ENCODE assay signal across 9 mouse cellular contexts in genomic region chr19:59074841-59075471, GRCm38 (mm10). TPM values are rescaled to one million over a fixed set of nuclear protein-coding genes. Genes with fewer than 3 reads are reported as not detected.
DNase-seq lines count a peak whose midpoint lies in the region; ATAC-seq and TF ChIP-seq lines count a peak whose summit lies in the region.
"Had no signal": no experiment of that assay in that cellular context is flagged by ENCODE, and none has a peak within 500 bp of the region (broad histone marks: within the 10 kb centered on the region; RNA-seq: fewer than 3 reads in every experiment).

No protein-coding gene starts in this region.

- no peaks in the 10 kb centered on the region for H3K4me1 ChIP-seq in erythroblast, embryonic 14.5 days (ENCODE audit: control insufficient read depth)
- no peaks in the 10 kb centered on the region for H3K4me1 ChIP-seq in ES-Bruce4 (ENCODE audit: control insufficient read depth, insufficient read depth, low read length)
- H3K4me1 ChIP-seq in embryonic facial prominence, embryonic 15.5 days = peaks cover 9% of the 10 kb centered on the region; the same call in 1 of the 2 replicates
- H3K4me1 ChIP-seq in hindbrain, embryonic 12.5 days = peaks cover 6% of the 10 kb centered on the region
- H3K4me1 ChIP-seq in liver, embryonic 13.5 days (replicated peaks) = peaks cover 3% of the 10 kb centered on the region; the same call in 1 of the 2 replicates

- 5% methylated on average over 46 of the region's 46 CpGs for WGBS in embryonic facial prominence, embryonic 15.5 days
- 4% methylated on average over 46 of the region's 46 CpGs for whole genome bisulfite sequencing in hindbrain, embryonic 12.5 days
- WGBS in liver, embryonic 13.5 days (ENCODE audit: insufficient replicate concordance) = 2% methylated on average over 46 of the region's 46 CpGs

- no peak for TF ChIP-seq CTCF in ES-Bruce4 (IDR thresholded peaks at IDR 0.05; ENCODE audit: low read depth, low read length)

- no peaks in the 10 kb centered on the region for H3K9me3 ChIP-seq in erythroblast, embryonic 14.5 days (ENCODE audit: control insufficient read depth, low read length)
- H3K9me3 ChIP-seq in ES-Bruce4 (replicated peaks; ENCODE audit: control insufficient read depth, insufficient read depth, low read length, poor library complexity, severe bottlenecking) = no peaks in the 10 kb centered on the region
- H3K9me3 ChIP-seq in embryonic facial prominence, embryonic 15.5 days (replicated peaks) = no peaks in the 10 kb centered on the region
- H3K9me3 ChIP-seq in hindbrain, embryonic 12.5 days (replicated peaks) = no peaks in the 10 kb centered on the region
- no peaks in the 10 kb centered on the region for H3K9me3 ChIP-seq in liver, embryonic 13.5 days (replicated peaks)

- TF ChIP-seq EP300 in ES-Bruce4 (IDR thresholded peaks at IDR 0.05; ENCODE audit: insufficient read depth, low read depth, low read length) = no peak

- peak overlapping the region; percentile 35 for H3K4me3 ChIP-seq in erythroblast, embryonic 14.5 days (replicated peaks)
- peak overlapping the region; percentile 56 for H3K4me3 ChIP-seq in ES-Bruce4 (ENCODE audit: low read depth, low read length)
- H3K4me3 ChIP-seq in embryonic facial prominence, embryonic 15.5 days (replicated peaks) = peak overlapping the region; percentile 56
- H3K4me3 ChIP-seq in hindbrain, embryonic 12.5 days = peak overlapping the region; percentile 54
- peak overlapping the region; percentile 52 for H3K4me3 ChIP-seq in liver, embryonic 13.5 days (replicated peaks)

- TF ChIP-seq POLR2A in ES-Bruce4 (IDR thresholded peaks at IDR 0.05; ENCODE audit: insufficient read depth, low read length) = no peak

- no peaks in the 10 kb centered on the region for H3K36me3 ChIP-seq in erythroblast, embryonic 14.5 days (ENCODE audit: control insufficient read depth)
- no peaks in the 10 kb centered on the region for H3K36me3 ChIP-seq in ES-Bruce4 (ENCODE audit: control insufficient read depth, insufficient read depth, low read length, poor library complexity, severe bottlenecking)
- H3K36me3 ChIP-seq in embryonic facial prominence, embryonic 15.5 days = no peaks in the 10 kb centered on the region
- H3K36me3 ChIP-seq in hindbrain, embryonic 12.5 days = no peaks in the 10 kb centered on the region
- H3K36me3 ChIP-seq in liver, embryonic 13.5 days = no peaks in the 10 kb centered on the region
- H3K36me3 ChIP-seq: G1E had no signal

- DNase-seq in liver, embryonic 13.5 days = no peak

- peak overlapping the region; percentile 49 for H3K9ac ChIP-seq in ES-Bruce4 (ENCODE audit: low read depth, poor library complexity, severe bottlenecking)
- H3K9ac ChIP-seq in embryonic facial prominence, embryonic 15.5 days = peak overlapping the region; percentile 18; the same call in 1 of the 2 replicates
- H3K9ac ChIP-seq in hindbrain, embryonic 12.5 days = peak overlapping the region; percentile 70
- no peak overlapping the region for H3K9ac ChIP-seq in liver, embryonic 13.5 days

- peaks cover 24% of the 10 kb centered on the region for H3K27me3 ChIP-seq in erythroblast, embryonic 14.5 days (ENCODE audit: control insufficient read depth)
- H3K27me3 ChIP-seq in ES-Bruce4 (ENCODE audit: control insufficient read depth, insufficient read depth, low read length, poor library complexity, severe bottlenecking) = 0 out of 2 replicates have a peak, but pooled peaks cover 2% of the 10 kb centered on the region
- H3K27me3 ChIP-seq in embryonic facial prominence, embryonic 15.5 days = peaks cover 34% of the 10 kb centered on the region
- H3K27me3 ChIP-seq in hindbrain, embryonic 12.5 days = peaks cover 52% of the 10 kb centered on the region
- peaks cover 48% of the 10 kb centered on the region for H3K27me3 ChIP-seq in liver, embryonic 13.5 days

- no peak overlapping the region for H3K27ac ChIP-seq in ES-Bruce4 (ENCODE audit: insufficient read depth, low read length)
- H3K27ac ChIP-seq in embryonic facial prominence, embryonic 15.5 days (replicated peaks) = no peak overlapping the region
- no peak overlapping the region for H3K27ac ChIP-seq in hindbrain, embryonic 12.5 days
- H3K27ac ChIP-seq in liver, embryonic 13.5 days = no peak overlapping the region

- no peak for ATAC-seq in erythroblast, adult 5-6 weeks (replicated peaks; ENCODE audit: low FRiP score, poor library complexity, severe bottlenecking)
- ATAC-seq in embryonic facial prominence, embryonic 15.5 days (ENCODE audit: insufficient number of reproducible peaks, low FRiP score, low TSS enrichment, low read depth) = 0 out of 2 replicates have a peak, but pooled peaks have one; percentile 29
- peak; percentile 61 for ATAC-seq in hindbrain, embryonic 12.5 days (ENCODE audit: low FRiP score)
- no peak for ATAC-seq in liver, embryonic 13.5 days (ENCODE audit: low read depth)
- peak; percentile 33 for ATAC-seq in monocyte, adult 5-6 weeks (replicated peaks; ENCODE audit: insufficient number of reproducible peaks, low FRiP score, low TSS enrichment, poor library complexity, severe bottlenecking)
- ATAC-seq in megakaryocyte-erythroid progenitor cell, adult 5-6 weeks (replicated peaks; ENCODE audit: low FRiP score, low TSS enrichment, poor library complexity, severe bottlenecking) = no peak

- H3K4me2 ChIP-seq in embryonic facial prominence, embryonic 15.5 days (replicated peaks) = peak overlapping the region; percentile 96
- H3K4me2 ChIP-seq in hindbrain, embryonic 12.5 days (replicated peaks) = peak overlapping the region; percentile 86
- H3K4me2 ChIP-seq in liver, embryonic 13.5 days = peak overlapping the region; percentile 66

RNA-seq across cellular contexts. Expression of gene Shtn1, which starts 0.9 kb away (rescaled TPM):
- not detected in 2 replicates for polyA plus RNA-seq in erythroblast, embryonic 14.5 days (2012)
- total RNA-seq in erythroblast, adult 5-6 weeks (2015; ENCODE audit: low replicate concordance) = 0.63 and 1.2 TPM in 2 replicates
- total RNA-seq in erythroblast, adult 5-6 weeks (2017; ENCODE audit: low replicate concordance) = 0.94 and 0.98 TPM in 2 replicates
- 3.0 and 3.4 TPM in 2 replicates for polyA plus RNA-seq in ES-Bruce4 (2011; ENCODE audit: insufficient read depth, insufficient read length, low read depth, missing spikeins)
- 5.8 and 6.3 TPM in 2 replicates for polyA plus RNA-seq in embryonic facial prominence, embryonic 15.5 days (2015; fragmentation: Nextera tagmentation; extraction: Ambion mirVana)
- polyA plus RNA-seq in hindbrain, embryonic 12.5 days (2016; fragmentation: Nextera tagmentation; extraction: Ambion mirVana) = 8.0 and 8.9 TPM in 2 replicates
- 0.45 and 0.60 TPM in 2 replicates for polyA plus RNA-seq in liver, embryonic 13.5 days (2015; fragmentation: Nextera tagmentation; extraction: Ambion mirVana)
- total RNA-seq in monocyte, adult 5-6 weeks (2017) = 4.2 to 9.3 TPM (median 6.3 TPM) in 3 replicates
- 1.8 TPM in 1 of 2 replicates, not detected in the other for total RNA-seq in megakaryocyte-erythroid progenitor cell, adult 5-6 weeks (2014; fragmentation: Nextera tagmentation)
- total RNA-seq in megakaryocyte-erythroid progenitor cell, adult 5-6 weeks (2017) = 0.23 and 0.42 TPM in 2 replicates
- polyA plus RNA-seq: G1E had no signal

Comparison
In these comparisons a context has a peak if more than half of its experiments do, and no peak if none do; other contexts are left out.
1. ATAC-seq: peak in embryonic facial prominence, embryonic 15.5 days (single experiment), hindbrain, embryonic 12.5 days (single experiment) and monocyte, adult 5-6 weeks (single experiment); none in erythroblast, adult 5-6 weeks (single experiment), liver, embryonic 13.5 days (single experiment) and megakaryocyte-erythroid progenitor cell, adult 5-6 weeks (single experiment).
2. Peak in every context shown above with its lines, with median percentiles within 50 percentile points of each other: H3K4me3 ChIP-seq and H3K4me2 ChIP-seq.